ENCODE assay signal across 8 mouse cellular contexts in the genomic region with DNA sequence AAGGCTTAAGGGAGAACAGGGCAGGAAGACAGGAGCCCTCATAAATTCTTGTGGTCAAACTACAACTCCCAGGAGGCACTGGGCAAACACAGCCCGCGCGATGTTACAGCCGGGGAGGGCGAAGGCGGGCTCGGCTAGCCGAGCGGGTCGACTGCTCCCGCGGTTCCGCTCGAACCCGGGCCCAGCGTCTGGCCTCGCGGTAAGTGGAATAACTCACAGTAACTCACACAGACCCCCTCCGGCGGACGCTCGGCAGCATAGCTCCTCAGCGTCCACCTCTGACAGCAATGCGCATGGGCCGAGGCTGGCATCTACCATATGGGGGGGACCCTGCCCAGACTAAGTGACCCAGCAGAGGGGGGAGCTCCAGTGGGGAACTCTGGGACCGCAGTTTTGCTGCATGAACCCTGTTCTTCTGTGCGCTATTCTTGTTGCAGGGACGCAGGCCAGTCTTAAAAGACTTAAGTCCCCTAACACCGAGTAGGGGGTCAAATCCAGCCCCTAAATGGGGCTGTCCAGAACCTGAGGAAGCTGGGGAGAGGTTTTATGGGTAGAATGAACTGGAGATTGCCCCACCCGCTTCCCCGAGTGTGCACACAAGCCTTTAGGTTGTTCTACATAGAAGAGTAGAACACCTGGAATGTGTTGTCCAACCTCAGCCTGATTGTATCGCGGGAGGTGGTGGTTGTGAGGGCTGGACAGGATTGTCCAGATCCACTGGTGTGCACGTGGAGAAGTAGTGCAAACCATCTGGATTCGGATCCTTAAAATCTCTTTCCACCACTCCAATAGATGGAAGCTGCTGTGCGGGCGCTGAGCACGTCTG. TPM values are rescaled to one million over a fixed set of nuclear protein-coding genes. Genes with fewer than 3 reads are reported as not detected.
A peak's percentile ranks its signal among the peaks of the same experiment; 100 is the strongest.
DNase-seq lines count a peak whose midpoint lies in the region; ATAC-seq and TF ChIP-seq lines count a peak whose summit lies in the region.

Gene Bckdk (plus strand): TSS at position 112 of the 826 bp plus-strand sequence.

- DNase-seq in gastrocnemius, postnatal 10 days: peak; percentile 75
- DNase-seq in induced T-regulatory cell, adult 2 months (ENCODE audit: low read depth): peak; percentile 76
- peak; percentile 57 to 73 for DNase-seq in left cerebral cortex, adult 9 months (ENCODE audit: low spot score in 2 of 2)
- peak; percentile 84 for DNase-seq in right cerebral cortex, postnatal 25 days
- DNase-seq in urinary bladder, postnatal 4 days (ENCODE audit: low spot score in 2 of 2): peak; percentile 77 to 83

- TF ChIP-seq CTCF in cortical plate, adult 2 months (IDR thresholded peaks at IDR 0.05; ENCODE audit: extremely low read depth, insufficient read depth, low read length): no peak

- TF ChIP-seq POLR2A in cortical plate, adult 2 months (IDR thresholded peaks at IDR 0.05; ENCODE audit: extremely low read depth, insufficient read depth, low read length): peak; percentile 64

- 0 out of 2 replicates have a peak, but pooled peaks cover 4% of the 10 kb centered on the region for H3K4me1 ChIP-seq in cortical plate, adult 2 months (ENCODE audit: control insufficient read depth, insufficient read depth, low read length)

- peak within 1 kb of the TSS; percentile 61; the same call in 1 of the 2 replicates for H3K27ac ChIP-seq in cortical plate, adult 2 months (ENCODE audit: insufficient read depth, low read length)

- H3K4me3 ChIP-seq in cortical plate, adult 2 months (ENCODE audit: insufficient read depth, low read length): peak within 1 kb of the TSS; percentile 78

- ATAC-seq in activated CD4-positive, CD25-positive, alpha-beta regulatory T cell, adult 4 months: peak; percentile 97
- peak; percentile 86 for ATAC-seq in megakaryocyte progenitor cell, adult 5-6 weeks (replicated peaks; ENCODE audit: poor library complexity)

RNA-seq across cellular contexts. Expression of gene Bckdk, which starts in this region (rescaled TPM):
- 10 to 100 TPM; 62.4 to 77.7 TPM for polyA plus RNA-seq in activated CD4-positive, CD25-positive, alpha-beta regulatory T cell, adult 4 months (2017; shearing (Covaris generic))
- 55.7 and 59.2 TPM in 2 replicates for polyA plus RNA-seq in cortical plate, adult 2 months (2012; rRNA removed)
- 10 to 100 TPM; 84.9 to 89.6 TPM for total RNA-seq in gastrocnemius, postnatal 10 days (2021)
- total RNA-seq in megakaryocyte progenitor cell, adult 5-6 weeks (2015): 68.3 and 75.7 TPM in 2 replicates
- total RNA-seq in megakaryocyte progenitor cell, adult 5-6 weeks (2017): 42.5 and 49.9 TPM in 2 replicates

Comparison
In these comparisons a context has a peak if more than half of its experiments do, and no peak if none do; other contexts are left out.
1. Peak in every context shown above with its lines: DNase-seq, ATAC-seq, H3K4me3 ChIP-seq and H3K27ac ChIP-seq.